Mouse (Mus musculus): ENCODE measurements around the gene Plekhm3.

DNA sequence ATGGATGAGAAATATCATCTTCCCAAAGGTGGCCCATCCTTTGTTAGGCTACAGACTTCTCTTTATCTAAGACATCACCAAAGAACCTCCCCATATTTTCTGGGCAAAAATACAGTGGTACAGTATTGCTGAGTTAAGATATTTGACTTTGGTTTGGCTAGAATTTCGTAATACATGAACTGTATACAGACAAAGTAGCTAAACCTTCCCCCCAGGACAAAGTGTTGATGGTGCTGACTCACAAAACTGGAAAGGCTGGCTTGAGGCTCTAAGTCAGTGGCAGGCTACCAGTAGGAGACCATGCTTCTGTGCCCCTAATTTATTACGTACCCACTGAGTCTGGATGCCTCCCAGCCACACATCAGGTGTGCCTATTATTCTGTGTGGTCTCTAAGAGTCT is 48.9 kb downstream of the Plekhm3 start:
- no peak for TF ChIP-seq CTCF (IDR thresholded peaks at IDR 0.05; ENCODE audit: control insufficient read depth, insufficient read depth, insufficient replicate concordance, low read depth, low read length)
- no peak for TF ChIP-seq POLR2A (IDR thresholded peaks at IDR 0.05; ENCODE audit: control insufficient read depth, low read depth, low read length)

Data from testis, adult 2 months (tissue).